Mouse (Mus musculus): ENCODE measurements around the gene Tigd3. TPM values are rescaled to one million over a fixed set of nuclear protein-coding genes. Genes with fewer than 3 reads are reported as not detected.
"Not testable (repeated sequence)": the region's sequence is repeated elsewhere in the genome, so short reads cannot be mapped to it uniquely, and the experiment has no call there.

Tigd3 gene
- total and polyA plus RNA-seq, 2 experiments from 2014 or later: 9.9 to 10.2 TPM

GRCm38 (mm10) chr19:5887234-5887815 is 6.6 kb downstream of the Tigd3 start:
- Histone ChIP-seq H3K4me1 (ENCODE audit: insufficient read depth) (no peaks in the 10 kb centered on the region), H3K27me3 (ENCODE audit: insufficient read depth, low read length) (no peaks in the 10 kb centered on the region), H3K36me3 (ENCODE audit: insufficient read depth) (no peaks in the 10 kb centered on the region), H3K4me3 (ENCODE audit: low read depth, low read length) (no peak overlapping the region), H3K9me3 (ENCODE audit: low read length) (no peaks in the 10 kb centered on the region), H3K27ac (ENCODE audit: low read depth, low read length) (no peak overlapping the region), H3K9ac (no peak overlapping the region), H3K4me2 (ENCODE audit: low read depth) (no peak overlapping the region)
- ATAC-seq (no peak), DNase-seq (no peak)
- WGBS: 84% methylated on average over 3 of the region's 3 CpGs
- TF ChIP-seq CTCF (IDR thresholded peaks at IDR 0.05; ENCODE audit: low read depth): no peak

GRCm38 (mm10) chr19:5885838-5886237 is 8.1 kb downstream of the Tigd3 start:
- H3K27ac ChIP-seq (ENCODE audit: low read depth, low read length): no peak overlapping the region
- H3K4me3 ChIP-seq (ENCODE audit: low read depth, low read length): no peak overlapping the region
- H3K4me2 ChIP-seq (ENCODE audit: low read depth): no peak overlapping the region
- no peak overlapping the region for H3K9ac ChIP-seq
- H3K27me3 ChIP-seq (ENCODE audit: insufficient read depth, low read length): no peaks in the 10 kb centered on the region
- H3K36me3 ChIP-seq (ENCODE audit: insufficient read depth): no peaks in the 10 kb centered on the region
- H3K4me1 ChIP-seq (ENCODE audit: insufficient read depth): no peaks in the 10 kb centered on the region
- no peak for DNase-seq
- no peaks in the 10 kb centered on the region for H3K9me3 ChIP-seq (ENCODE audit: low read length)
- TF ChIP-seq CTCF (IDR thresholded peaks at IDR 0.05; ENCODE audit: low read depth): peak; percentile 65
- WGBS: 64% methylated on average over 4 of the region's 4 CpGs
- ATAC-seq: no peak

DNA sequence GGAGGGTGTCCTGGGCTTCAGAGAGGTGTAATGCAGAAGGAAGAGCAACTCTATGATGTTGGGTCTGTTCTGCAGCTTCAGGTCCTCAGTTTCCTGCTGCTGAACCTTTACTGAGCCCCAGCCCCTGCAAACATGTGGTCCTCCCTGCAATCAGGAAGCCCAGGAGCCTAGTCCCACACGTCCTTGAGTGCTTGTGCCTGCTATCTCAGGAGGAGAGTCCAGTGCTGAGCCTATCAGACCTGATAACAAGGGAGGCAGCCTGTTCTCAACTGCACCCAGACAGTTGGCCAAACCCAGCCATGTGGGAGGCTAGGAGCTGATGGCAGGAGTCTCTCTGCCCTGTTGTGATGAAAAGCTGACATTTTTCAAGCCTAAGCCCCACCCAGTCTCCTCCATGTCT is 10.0 kb downstream of the Tigd3 start:
- Histone ChIP-seq H3K27me3 (ENCODE audit: insufficient read depth, low read length) (no peaks in the 10 kb centered on the region), H3K4me3 (ENCODE audit: low read depth, low read length) (no peak overlapping the region), H3K9me3 (ENCODE audit: low read length) (no peaks in the 10 kb centered on the region), H3K4me1 (ENCODE audit: insufficient read depth) (no peaks in the 10 kb centered on the region), H3K9ac (no peak overlapping the region), H3K36me3 (ENCODE audit: insufficient read depth) (no peaks in the 10 kb centered on the region), H3K4me2 (ENCODE audit: low read depth) (no peak overlapping the region), H3K27ac (ENCODE audit: low read depth, low read length) (no peak overlapping the region)
- ATAC-seq (no peak), DNase-seq (no peak)
- TF ChIP-seq CTCF (IDR thresholded peaks at IDR 0.05; ENCODE audit: low read depth): no peak
- WGBS: 62% methylated on average over 1 of the region's 1 CpGs

GRCm38 (mm10) chr19:5882079-5882478 is 11.9 kb downstream of the Tigd3 start:
- H3K9me3 ChIP-seq (ENCODE audit: low read length); ATAC-seq; H3K4me1 ChIP-seq (ENCODE audit: insufficient read depth); H3K27ac ChIP-seq (ENCODE audit: low read depth, low read length); H3K27me3 ChIP-seq (ENCODE audit: insufficient read depth, low read length); H3K4me2 ChIP-seq (ENCODE audit: low read depth); DNase-seq; H3K36me3 ChIP-seq (ENCODE audit: insufficient read depth); H3K9ac ChIP-seq; H3K4me3 ChIP-seq (ENCODE audit: low read depth, low read length): not testable (repeated sequence)
- WGBS: 75% methylated on average over 5 of the region's 5 CpGs

DNA sequence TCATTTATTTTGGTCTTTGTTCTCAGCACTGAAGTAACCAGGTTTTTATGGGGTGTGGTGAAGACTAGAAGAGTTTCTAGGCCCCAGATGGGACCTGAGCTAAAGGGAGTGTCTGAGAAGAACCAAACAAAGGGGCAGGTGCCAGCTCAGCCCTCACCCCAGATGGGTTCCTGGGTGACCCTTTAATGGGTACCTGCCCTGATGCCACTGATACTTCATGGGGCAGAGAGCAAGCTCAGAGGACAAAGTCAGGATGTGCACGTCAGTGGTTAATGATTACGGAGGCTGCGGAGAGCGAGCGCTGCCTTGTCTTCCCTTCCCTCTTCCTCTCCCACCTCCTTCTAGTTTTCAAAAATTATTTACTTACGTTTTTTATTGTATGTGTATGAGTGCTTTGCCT is 12.8 kb downstream of the Tigd3 start:
- TF ChIP-seq CTCF (IDR thresholded peaks at IDR 0.05; ENCODE audit: low read depth): no peak
- WGBS: 97% methylated on average over 6 of the region's 6 CpGs
- no peak overlapping the region for H3K27ac ChIP-seq (ENCODE audit: low read depth, low read length)

DNA sequence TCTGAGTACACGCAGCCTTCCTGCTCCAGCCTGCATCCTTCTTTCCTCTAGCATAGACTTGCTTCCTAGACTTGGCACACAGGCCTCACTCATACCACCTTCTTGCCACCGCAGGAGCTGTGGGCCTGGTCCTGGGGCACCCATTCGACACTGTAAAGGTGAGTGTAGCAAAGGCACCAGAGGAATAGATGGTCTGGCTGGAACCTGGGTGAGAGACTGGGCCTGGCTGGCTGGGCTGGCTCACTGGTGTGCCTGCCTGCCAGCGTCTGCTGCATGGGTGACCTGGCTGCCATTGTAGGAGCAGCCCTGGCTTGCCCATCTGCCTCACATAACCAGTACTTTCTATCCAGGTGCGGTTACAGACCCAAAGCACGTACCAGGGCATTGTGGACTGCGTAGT is 14.2 kb downstream of the Tigd3 start:
- H3K4me1 ChIP-seq (ENCODE audit: insufficient read depth): peaks cover 5% of the 10 kb centered on the region; the same call in 1 of the 2 replicates
- no peak for ATAC-seq
- no peaks in the 10 kb centered on the region for H3K9me3 ChIP-seq (ENCODE audit: low read length)
- H3K4me2 ChIP-seq (ENCODE audit: low read depth): no peak overlapping the region
- no peak overlapping the region for H3K4me3 ChIP-seq (ENCODE audit: low read depth, low read length)
- DNase-seq: no peak
- no peaks in the 10 kb centered on the region for H3K36me3 ChIP-seq (ENCODE audit: insufficient read depth)
- WGBS: 94% methylated on average over 7 of the region's 7 CpGs
- no peak overlapping the region for H3K27ac ChIP-seq (ENCODE audit: low read depth, low read length)
- TF ChIP-seq CTCF (IDR thresholded peaks at IDR 0.05; ENCODE audit: low read depth): no peak
- no peaks in the 10 kb centered on the region for H3K27me3 ChIP-seq (ENCODE audit: insufficient read depth, low read length)
- no peak overlapping the region for H3K9ac ChIP-seq

More for the DNA sequence above, 12.8 kb downstream of the Tigd3 start:
- no peaks in the 10 kb centered on the region for H3K36me3 ChIP-seq (ENCODE audit: insufficient read depth)
- H3K9ac ChIP-seq: no peak overlapping the region
- H3K4me2 ChIP-seq (ENCODE audit: low read depth): no peak overlapping the region
- DNase-seq (no peak), ATAC-seq (no peak)
- H3K9me3 ChIP-seq (ENCODE audit: low read length): no peaks in the 10 kb centered on the region
- H3K27me3 ChIP-seq (ENCODE audit: insufficient read depth, low read length): no peaks in the 10 kb centered on the region
- H3K4me1 ChIP-seq (ENCODE audit: insufficient read depth): no peaks in the 10 kb centered on the region
- H3K4me3 ChIP-seq (ENCODE audit: low read depth, low read length): no peak overlapping the region

DNA sequence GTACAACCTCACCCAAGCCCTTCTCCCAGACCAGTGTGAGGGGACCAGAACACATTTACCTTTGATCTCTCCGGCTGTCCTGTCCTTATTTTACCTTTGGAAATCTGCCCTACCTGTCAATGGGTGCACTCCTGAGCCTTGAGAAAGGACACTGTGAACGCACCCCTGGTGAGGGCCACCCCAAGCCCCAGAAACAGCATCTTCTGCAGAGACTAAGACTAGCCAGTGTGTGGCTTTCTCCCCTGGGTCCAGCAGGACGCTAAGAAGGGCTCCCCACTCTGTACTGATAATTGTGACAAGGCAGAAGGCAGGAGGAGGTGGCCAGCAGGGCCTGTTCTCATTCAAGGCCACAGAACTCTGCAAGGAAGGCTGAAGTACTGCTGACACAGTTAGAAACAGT is 15.0 kb downstream of the Tigd3 start:
- Histone ChIP-seq H3K4me1 (ENCODE audit: insufficient read depth) (peaks cover 8% of the 10 kb centered on the region; the same call in 1 of the 2 replicates), H3K9ac (no peak overlapping the region), H3K4me3 (ENCODE audit: low read depth, low read length) (no peak overlapping the region), H3K27ac (ENCODE audit: low read depth, low read length) (no peak overlapping the region), H3K27me3 (ENCODE audit: insufficient read depth, low read length) (no peaks in the 10 kb centered on the region), H3K36me3 (ENCODE audit: insufficient read depth) (no peaks in the 10 kb centered on the region), H3K9me3 (ENCODE audit: low read length) (no peaks in the 10 kb centered on the region), H3K4me2 (ENCODE audit: low read depth) (no peak overlapping the region)
- 74% methylated on average over 3 of the region's 3 CpGs for whole genome bisulfite sequencing
- TF ChIP-seq CTCF (IDR thresholded peaks at IDR 0.05; ENCODE audit: low read depth): no peak
- DNase-seq (no peak), ATAC-seq (no peak)
